Mouse (Mus musculus) gastrocnemius, adult 2 months (tissue): ENCODE measurements around the gene Col7a1. TPM values are rescaled to one million over a fixed set of nuclear protein-coding genes. Genes with fewer than 3 reads are reported as not detected.

Source experiments
- DNase-seq: peaks from one replicate; pipeline ENCODE4 v3.0.0; 2022
- H3K27ac ChIP-seq: fragments of 200-600 bp; 2 replicates; pipeline ENCODE4 v1.8.1; 2022; ENCODE audit warnings: mild to moderate bottlenecking
- H3K4me3 ChIP-seq: fragments of 200-600 bp; 2 replicates; pipeline ENCODE4 v1.8.1; 2022; ENCODE audit warnings: mild to moderate bottlenecking, moderate library complexity
- CTCF ChIP-seq: fragments of 200-600 bp; IDR thresholded peaks from 2 replicates; pipeline ENCODE4 v1.8.1; 2022; ENCODE audit warnings: antibody characterized with exemption, mild to moderate bottlenecking, moderate library complexity
- intact Hi-C: fragments of 180-260 bp; cut with DNase I; formaldehyde crosslinking; loops from one replicate; pipeline ENCODE4 v1.15.1; 2025
- microRNA-seq: library from miRNA; unstranded; fragments of <30 nt; microRNA quantifications from one replicate; pipeline ENCODE4 v1.2.0, GENCODE M21; 2021
- total RNA-seq, 2 experiments: library from RNA; stranded (reverse); gene quantifications; 2 replicates each; pipeline ENCODE4 v1.2.3; 2021

The Col7a1 gene
- total RNA-seq, 2 experiments from 2014 or later = 0.95 to 3.0 TPM

GRCm38 (mm10) chr9:109031686-109032085 lies 78.3 kb downstream of the Col7a1 start:
- intact Hi-C loops = no loop called here
- no peak for TF ChIP-seq CTCF
- DNase-seq = no peak
- Histone ChIP-seq H3K27ac (no peak overlapping the region), H3K4me3 (no peak overlapping the region)

GRCm38 (mm10) chr9:109032435-109032834 lies 79.0 kb downstream of the Col7a1 start:
- DNase-seq = no peak
- Histone ChIP-seq H3K4me3 (no peak overlapping the region), H3K27ac (no peak overlapping the region)
- intact Hi-C loops = no loop called here
- no peak for TF ChIP-seq CTCF

Small RNA genes within 50 kb of the gene (microRNA-seq; reads per million reads assigned to microRNA genes)
- not detected for gene Mir711

Other genes with a start within 250 kb of the Col7a1 start
- 10 to 100 TPM; 16.0 to 16.7 TPM for gene Ip6k2, start 169.8 kb upstream of the Col7a1 start, total RNA-seq
- gene Nckipsd, start 145.2 kb upstream of the Col7a1 start, total RNA-seq = 1 to 10 TPM; 3.6 to 5.3 TPM
- gene Celsr3, start 127.3 kb upstream of the Col7a1 start, total RNA-seq = under 1 TPM in 1 of 2 experiments, not detected in 1; 0.05 TPM
- gene Slc26a6, start 100.3 kb upstream of the Col7a1 start, total RNA-seq = 10 to 100 TPM; 15.7 to 21.2 TPM
- not detected for gene Tmem89, start 39.0 kb upstream of the Col7a1 start, total RNA-seq
- 1,000 to 10,000 TPM in 1 of 2 experiments, 100 to 1,000 TPM in 1; 834 to 1,182 TPM for gene Uqcrc1, start 17.0 kb upstream of the Col7a1 start, total RNA-seq
- gene Ucn2, start 32.4 kb downstream of the Col7a1 start, total RNA-seq = 1 to 10 TPM in 1 of 2 experiments, under 1 TPM in 1; 0.47 to 1.1 TPM
- 10 to 100 TPM; 26.4 to 58.3 TPM for gene Pfkfb4, start 38.2 kb downstream of the Col7a1 start, total RNA-seq
- 10 to 100 TPM; 15.9 to 17.0 TPM for gene Shisa5, start 85.0 kb downstream of the Col7a1 start, total RNA-seq
- 10 to 100 TPM; 13.2 TPM for gene Trex1, start 106.1 kb downstream of the Col7a1 start, total RNA-seq
- gene Atrip, start 120.5 kb downstream of the Col7a1 start, total RNA-seq = 1 to 10 TPM; 8.0 to 8.5 TPM
- 1 to 10 TPM; 6.5 to 7.9 TPM for gene Ccdc51, start 128.9 kb downstream of the Col7a1 start, total RNA-seq
- gene Tma7, start 129.0 kb downstream of the Col7a1 start, total RNA-seq = 100 to 1,000 TPM; 316 to 321 TPM
- 1 to 10 TPM in 1 of 2 experiments, under 1 TPM in 1; 0.54 to 1.1 TPM for gene Plxnb1, start 141.8 kb downstream of the Col7a1 start, total RNA-seq
- gene Fbxw21, start 208.5 kb downstream of the Col7a1 start, total RNA-seq = not detected
- not detected for gene Fbxw13, start 242.4 kb downstream of the Col7a1 start, total RNA-seq